Mouse (Mus musculus) ES-E14 (cell line): ENCODE measurements around the gene Ptprn2. TPM values are rescaled to one million over a fixed set of nuclear protein-coding genes. Genes with fewer than 3 reads are reported as not detected.

Experiments
- DNase-seq: peaks from one replicate; pipeline ENCODE4 v3.0.0-alpha.2; 2013; ENCODE audit warnings: low read depth, low spot score
- H3K27ac ChIP-seq: 2 replicates; pipeline ENCODE4 v1.5.1; 2012; ENCODE audit warnings: low read depth, mild to moderate bottlenecking, low read length, moderate library complexity, mixed read lengths; ENCODE audit not compliant: poor library complexity, insufficient read depth, severe bottlenecking
- H3K36me3 ChIP-seq: 2 replicates; pipeline ENCODE4 v1.6.1; 2012; ENCODE audit warnings: mild to moderate bottlenecking, low read length, moderate library complexity, mixed read lengths; ENCODE audit not compliant: control insufficient read depth, poor library complexity, insufficient read depth, severe bottlenecking
- H3K4me1 ChIP-seq, 2 experiments: fragments of 150-350 bp in 1 of 2; sonication (generic) in 1 of 2; 2 replicates each; pipeline ENCODE4 v1.6.1; 2012; ENCODE audit warnings: low read length in 2 of 2, mild to moderate bottlenecking in 1 of 2, mixed read lengths in 1 of 2; ENCODE audit not compliant: control insufficient read depth in 2 of 2, insufficient read depth in 2 of 2, poor library complexity in 1 of 2
- H3K4me3 ChIP-seq, 2 experiments: fragments of 150-350 bp in 1 of 2; sonication (generic) in 1 of 2; 2 replicates each; pipeline ENCODE4 v1.5.1; 2012; ENCODE audit warnings: low read length in 2 of 2, low read depth in 1 of 2, mild to moderate bottlenecking in 1 of 2, mixed read lengths in 1 of 2; ENCODE audit not compliant: insufficient read depth in 1 of 2, poor library complexity in 1 of 2, severe bottlenecking in 1 of 2
- H3K9ac ChIP-seq: 2 replicates; pipeline ENCODE4 v1.6.1; 2012; ENCODE audit warnings: low read depth, mild to moderate bottlenecking, low read length, mixed read lengths; ENCODE audit not compliant: poor library complexity, insufficient read depth, severe bottlenecking
- H3K9me3 ChIP-seq: fragments of 150-350 bp; sonication (generic); 2 replicates; pipeline ENCODE4 v1.6.1; 2012; ENCODE audit warnings: low read depth, mild to moderate bottlenecking, low read length; ENCODE audit not compliant: control insufficient read depth, insufficient read depth
- CHD2 ChIP-seq: IDR thresholded peaks from 2 replicates; pipeline ENCODE4 v1.6.1; 2014; ENCODE audit warnings: mild to moderate bottlenecking, low read depth, low read length, inconsistent platforms
- HCFC1 ChIP-seq: IDR thresholded peaks from 2 replicates; pipeline ENCODE4 v1.6.1; 2012; ENCODE audit warnings: low read length, inconsistent platforms, borderline replicate concordance; ENCODE audit not compliant: insufficient read depth
- MAFK ChIP-seq: IDR thresholded peaks from 2 replicates; pipeline ENCODE4 v1.6.1; 2014; ENCODE audit warnings: mild to moderate bottlenecking, low read depth, low read length, inconsistent platforms; ENCODE audit not compliant: insufficient read depth
- ZC3H11A ChIP-seq: IDR thresholded peaks from 2 replicates; pipeline ENCODE4 v1.6.1; 2012; ENCODE audit warnings: low read depth, mild to moderate bottlenecking, inconsistent platforms, low read length, borderline replicate concordance
- ZNF384 ChIP-seq: IDR thresholded peaks from 2 replicates; pipeline ENCODE4 v1.6.1; 2012; ENCODE audit warnings: low read depth, low read length, inconsistent platforms
- in situ Hi-C, 2 experiments: fragments of 600-800 bp; cut with MboI; formaldehyde crosslinking; loops; one replicate each; pipeline ENCODE4 v1.15.1; 2025; ENCODE audit warnings: low sequenced_read_pairs in 2 of 2, inconsistent platforms in 1 of 2; ENCODE audit not compliant: unreplicated experiment in 2 of 2
- total RNA-seq: library from RNA; depleted of rRNA; stranded (reverse); fragments of 300-350 nt; gene quantifications from 2 replicates; pipeline ENCODE4 v1.2.3, GENCODE M21; 2012

Ptprn2 gene
- total RNA-seq, 1 experiment, result 0.40 TPM

GRCm38 (mm10) chr12:117033172-117033571 lies 547.7 kb downstream of the Ptprn2 start:
- Histone ChIP-seq H3K9me3 (no peaks in the 10 kb centered on the region), H3K27ac (no peak overlapping the region), H3K4me3 (no peak overlapping the region), H3K9ac (no peak overlapping the region), H3K4me1 (peaks cover 0 to 2% of the 10 kb centered on the region in 2 experiments; a peak in 1 of 4 replicates), H3K36me3 (no peaks in the 10 kb centered on the region)
- DNase-seq, result no peak
- TF ChIP-seq ZC3H11A (no peak), HCFC1 (no peak), ZNF384 (no peak), CHD2 (no peak), MAFK (no peak)
- in situ Hi-C loops, result loop anchor here in 1 of 2 experiments (10.0 kb wide), 1 partner anchor 122 kb away; no protein-coding TSS in a partner anchor

- in situ Hi-C loops, result loop anchor here in 1 of 2 experiments (10.0 kb wide), 1 partner anchor 120 kb away; no protein-coding TSS in a partner anchor
- Histone ChIP-seq H3K9me3 (no peaks in the 10 kb centered on the region), H3K36me3 (no peaks in the 10 kb centered on the region), H3K4me3 (no peak overlapping the region), H3K4me1 (peaks cover 0 to 2% of the 10 kb centered on the region in 2 experiments; a peak in 2 of 4 replicates), H3K27ac (no peak overlapping the region), H3K9ac (no peak overlapping the region)
- no peak for DNase-seq
- TF ChIP-seq ZC3H11A, result no peak
- no peak for TF ChIP-seq HCFC1
- no peak for TF ChIP-seq MAFK
- no peak for TF ChIP-seq ZNF384
- TF ChIP-seq CHD2, result no peak
Measured at GRCm38 (mm10) chr12:117034506-117034905, 549.0 kb downstream of the Ptprn2 start.

- DNase-seq, result peak; percentile 41
- H3K27ac ChIP-seq, result no peak overlapping the region
- in situ Hi-C loops, result loop anchor here in 1 of 2 experiments (10.0 kb wide), 1 partner anchor 120 kb away; no protein-coding TSS in a partner anchor
Measured at GRCm38 (mm10) chr12:117035243-117035642, 549.7 kb downstream of the Ptprn2 start.

GRCm38 (mm10) chr12:117039411-117039810 lies 553.9 kb downstream of the Ptprn2 start:
- Histone ChIP-seq H3K4me3 (no peak overlapping the region), H3K4me1 (peaks cover 0 to 4% of the 10 kb centered on the region in 2 experiments; a peak in 2 of 4 replicates), H3K27ac (no peak overlapping the region), H3K9ac (no peak overlapping the region), H3K36me3 (no peaks in the 10 kb centered on the region), H3K9me3 (no peaks in the 10 kb centered on the region)
- in situ Hi-C loops, result loop anchor here in 1 of 2 experiments (10.0 kb wide), 1 partner anchor 115 kb away; no protein-coding TSS in a partner anchor
- TF ChIP-seq ZC3H11A (no peak), ZNF384 (no peak), HCFC1 (no peak), CHD2 (no peak), MAFK (no peak)
- DNase-seq, result no peak

More at GRCm38 (mm10) chr12:117035243-117035642, 549.7 kb downstream of the Ptprn2 start:
- Histone ChIP-seq H3K9ac (no peak overlapping the region), H3K9me3 (no peaks in the 10 kb centered on the region), H3K4me1 (peaks cover 0 to 4% of the 10 kb centered on the region in 2 experiments; a peak in 2 of 4 replicates), H3K4me3 (no peak overlapping the region), H3K36me3 (no peaks in the 10 kb centered on the region)
- TF ChIP-seq CHD2, result no peak
- peak; percentile 87 for TF ChIP-seq ZC3H11A

- H3K9ac ChIP-seq, result no peak overlapping the region
- in situ Hi-C loops, result no loop called here
- H3K4me1 ChIP-seq, result peaks cover 0 to 4% of the 10 kb centered on the region in 2 experiments; a peak in 2 of 4 replicates
- TF ChIP-seq CHD2 (no peak), ZNF384 (no peak), HCFC1 (no peak), MAFK (no peak), ZC3H11A (no peak)
- H3K4me3 ChIP-seq, result no peak overlapping the region
- H3K36me3 ChIP-seq, result no peaks in the 10 kb centered on the region
- H3K9me3 ChIP-seq, result no peaks in the 10 kb centered on the region
- H3K27ac ChIP-seq, result no peak overlapping the region
- DNase-seq, result no peak
Measured at GRCm38 (mm10) chr12:117041409-117041808, 555.9 kb downstream of the Ptprn2 start.
